Mouse (Mus musculus) G1E (cell line): ENCODE measurements around the gene Patz1.

Experiments used
- CTCF ChIP-seq: IDR thresholded peaks from 2 replicates; pipeline ENCODE4 v1.5.1; 2012; ENCODE audit warnings: low read depth, low read length, inconsistent platforms, mixed read lengths
- GATA1 ChIP-seq: IDR thresholded peaks from 2 replicates; pipeline ENCODE4 v1.6.1; 2012; ENCODE audit warnings: borderline replicate concordance, low read length, inconsistent platforms, mixed read lengths

DNA sequence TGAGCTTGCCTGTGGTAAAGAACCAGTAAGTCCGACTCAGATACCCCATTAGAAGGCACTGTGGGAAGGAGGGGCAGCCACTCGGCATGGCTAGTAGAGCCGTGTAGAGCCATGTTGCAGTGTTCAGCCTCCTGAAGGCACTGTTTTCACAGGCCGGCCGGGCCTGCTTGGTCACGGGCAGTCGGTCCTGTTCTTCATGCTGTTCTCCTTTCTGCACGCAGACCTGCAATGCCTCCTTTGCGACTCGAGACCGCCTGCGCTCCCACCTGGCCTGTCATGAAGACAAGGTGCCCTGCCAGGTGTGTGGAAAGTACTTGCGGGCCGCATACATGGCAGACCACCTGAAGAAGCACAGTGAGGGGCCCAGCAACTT lies 10.1 kb downstream of the Patz1 start:
- no peak for TF ChIP-seq CTCF
- TF ChIP-seq GATA1: no peak
